8 mouse cellular contexts compared by ENCODE assay signal in the genomic region with DNA sequence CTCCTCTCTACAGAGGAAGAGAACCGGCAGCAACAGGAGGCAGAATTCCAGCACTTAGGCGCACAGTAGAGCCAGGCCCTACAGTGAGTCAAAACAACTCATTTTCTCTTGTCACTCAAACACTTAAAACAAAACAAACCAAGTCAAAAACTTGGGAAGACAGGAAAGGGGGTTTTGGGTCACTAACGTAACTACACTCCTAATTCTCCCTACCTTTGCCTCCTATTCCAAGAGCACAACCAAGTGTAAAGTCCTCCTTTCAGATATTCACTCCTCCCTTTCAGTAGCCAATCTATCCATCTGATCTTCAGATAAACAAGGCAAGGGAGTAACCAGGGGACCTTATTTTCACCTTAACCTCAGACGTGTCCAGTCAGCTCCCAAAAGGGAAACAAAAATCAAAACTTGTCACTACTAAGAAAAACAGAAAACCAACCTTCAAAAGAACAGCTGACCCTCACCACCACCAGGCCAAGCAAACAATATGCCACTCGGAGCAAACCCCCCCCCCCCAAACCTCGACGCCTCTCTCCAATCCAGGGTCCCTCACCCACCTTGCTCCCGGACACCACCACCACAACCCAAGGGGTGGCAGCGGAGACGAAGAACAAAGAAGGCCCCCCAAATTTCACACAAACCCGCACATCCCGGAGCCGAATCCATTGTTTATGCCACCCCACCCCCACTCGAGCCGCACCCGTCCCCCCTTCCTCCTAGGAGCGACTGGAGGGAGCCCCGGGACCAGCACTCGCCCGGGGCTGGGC. TPM values are rescaled to one million over a fixed set of nuclear protein-coding genes. Genes with fewer than 3 reads are reported as not detected.
DNase-seq lines count a peak whose midpoint lies in the region; ATAC-seq and TF ChIP-seq lines count a peak whose summit lies in the region.

No protein-coding gene starts in this region.

- H3K4me3 ChIP-seq in bone marrow, adult 2 months (replicated peaks; ENCODE audit: control insufficient read depth, low read depth, low read length) = peak overlapping the region; percentile 73
- H3K4me3 ChIP-seq in hindbrain, embryonic 11.5 days (ENCODE audit: low read depth, low read length) = peak overlapping the region; percentile 82

- TF ChIP-seq POLR2A in bone marrow, adult 2 months (IDR thresholded peaks at IDR 0.05; ENCODE audit: borderline replicate concordance, control insufficient read depth, low read depth, low read length) = no peak

- no peak; the same call in 1 of the 2 replicates for ATAC-seq in hindbrain, embryonic 11.5 days (ENCODE audit: low FRiP score)

- peak overlapping the region; percentile 58 for H3K4me2 ChIP-seq in hindbrain, embryonic 11.5 days (replicated peaks; ENCODE audit: low read depth, low read length)

- TF ChIP-seq CTCF in bone marrow, adult 2 months (IDR thresholded peaks at IDR 0.05; ENCODE audit: control insufficient read depth, insufficient read depth, low read length) = no peak

- 8% methylated on average over 20 of the region's 20 CpGs for WGBS in bone marrow, adult 2 months
- 5% methylated on average over 19 of the region's 20 CpGs for WGBS in hindbrain, embryonic 11.5 days

- peak overlapping the region; percentile 95 for H3K9ac ChIP-seq in hindbrain, embryonic 11.5 days (ENCODE audit: low read depth, low read length)

- H3K4me1 ChIP-seq in bone marrow, adult 2 months (ENCODE audit: control insufficient read depth, insufficient read depth, low read length) = no peaks in the 10 kb centered on the region
- H3K4me1 ChIP-seq in hindbrain, embryonic 11.5 days (replicated peaks; ENCODE audit: control insufficient read depth, insufficient read depth, low read length) = no peaks in the 10 kb centered on the region

- H3K9me3 ChIP-seq in hindbrain, embryonic 11.5 days (ENCODE audit: control insufficient read depth, low read length) = no peaks in the 10 kb centered on the region

- no peaks in the 10 kb centered on the region for H3K27me3 ChIP-seq in hindbrain, embryonic 11.5 days (ENCODE audit: control insufficient read depth, insufficient read depth, low read length)

- DNase-seq in kidney, adult 9 months = peak; percentile 36
- no peak for DNase-seq in kidney, postnatal 14 days
- no peak for DNase-seq in hindbrain, embryonic 11.5 days (ENCODE audit: low spot score)
- DNase-seq in lung, postnatal 10 days = peak; percentile 8
- DNase-seq in testis, postnatal 14 days (ENCODE audit: low spot score) = no peak
- DNase-seq in cerebellum, adult 18-20 months = no peak
- DNase-seq in thymus, postnatal 4 days = no peak

- H3K27ac ChIP-seq in bone marrow, adult 2 months (ENCODE audit: control insufficient read depth, insufficient read depth, low read depth, low read length, poor library complexity) = peak overlapping the region; percentile 60
- H3K27ac ChIP-seq in hindbrain, embryonic 11.5 days (ENCODE audit: low read depth, low read length) = peak overlapping the region; percentile 88

- 0 out of 2 replicates have a peak, but pooled peaks cover 2% of the 10 kb centered on the region for H3K36me3 ChIP-seq in hindbrain, embryonic 11.5 days (ENCODE audit: control insufficient read depth, insufficient read depth, low read length)

RNA-seq across cellular contexts. Expression of a gene that starts 0.6 kb away (rescaled TPM):
- polyA plus RNA-seq in bone marrow, adult 2 months (2011; ENCODE audit: insufficient read depth, insufficient read length, low replicate concordance, missing spikeins) = 6.8 and 17.5 TPM in 2 replicates
- polyA plus RNA-seq in hindbrain, embryonic 11.5 days (2014; fragmentation: Nextera tagmentation; extraction: Ambion mirVana) = 20.3 and 23.1 TPM in 2 replicates

RNA-seq across cellular contexts. Expression of a gene that starts 34.7 kb away (rescaled TPM):
- 159 and 182 TPM in 2 replicates for polyA plus RNA-seq in bone marrow, adult 2 months (2011; ENCODE audit: insufficient read depth, insufficient read length, low replicate concordance, missing spikeins)
- polyA plus RNA-seq in hindbrain, embryonic 11.5 days (2014; fragmentation: Nextera tagmentation; extraction: Ambion mirVana) = 259 and 316 TPM in 2 replicates

Comparison
In these comparisons a context has a peak if more than half of its experiments do, and no peak if none do; other contexts are left out.
1. DNase-seq: peak in kidney, adult 9 months (single experiment) and lung, postnatal 10 days (single experiment); none in kidney, postnatal 14 days (single experiment), hindbrain, embryonic 11.5 days (single experiment), testis, postnatal 14 days (single experiment), cerebellum, adult 18-20 months (0 of 2) and thymus, postnatal 4 days (single experiment).